Mouse (Mus musculus) v-Abl transformed pro-B cells (cell line): ENCODE data around the gene Shd.

Source experiments
- in situ Hi-C, 2 experiments: fragments of 400-800 bp; cut with MboI; formaldehyde crosslinking; loops; one replicate each; pipeline ENCODE4 v1.15.1; 2025; ENCODE audit not compliant: unreplicated experiment in 2 of 2

The Shd gene

GRCm38 (mm10) chr17:55957726-55958583, 12.3 kb upstream of the Shd start:
- in situ Hi-C loops = loop anchor here (5.0 to 25.0 kb wide), 4 partner anchors 143 to 299 kb away; partner anchors contain the start of genes Dpp9 (in 1 of the 2) and Fem1a (in 1 of the 2)

DNA sequence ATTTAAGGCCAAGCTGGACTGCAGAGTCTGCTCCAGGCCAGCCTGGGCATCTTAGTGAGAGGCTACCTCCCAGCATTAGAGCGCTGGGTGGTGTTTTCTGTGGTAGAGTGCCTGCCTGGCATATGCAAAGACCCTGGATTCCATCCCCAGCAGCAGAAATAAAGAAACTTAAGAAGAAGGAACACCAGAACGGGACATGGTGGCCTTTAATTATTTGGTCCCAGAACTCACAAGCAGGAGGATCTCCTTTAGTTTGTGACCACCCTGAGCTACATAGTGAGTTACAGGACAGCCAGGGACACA, 11.7 kb upstream of the Shd start:
- in situ Hi-C loops = loop anchor here (5.0 to 25.0 kb wide), 4 partner anchors 144 to 299 kb away; partner anchors contain the start of genes Dpp9 (in 1 of the 2) and Fem1a (in 1 of the 2)

DNA sequence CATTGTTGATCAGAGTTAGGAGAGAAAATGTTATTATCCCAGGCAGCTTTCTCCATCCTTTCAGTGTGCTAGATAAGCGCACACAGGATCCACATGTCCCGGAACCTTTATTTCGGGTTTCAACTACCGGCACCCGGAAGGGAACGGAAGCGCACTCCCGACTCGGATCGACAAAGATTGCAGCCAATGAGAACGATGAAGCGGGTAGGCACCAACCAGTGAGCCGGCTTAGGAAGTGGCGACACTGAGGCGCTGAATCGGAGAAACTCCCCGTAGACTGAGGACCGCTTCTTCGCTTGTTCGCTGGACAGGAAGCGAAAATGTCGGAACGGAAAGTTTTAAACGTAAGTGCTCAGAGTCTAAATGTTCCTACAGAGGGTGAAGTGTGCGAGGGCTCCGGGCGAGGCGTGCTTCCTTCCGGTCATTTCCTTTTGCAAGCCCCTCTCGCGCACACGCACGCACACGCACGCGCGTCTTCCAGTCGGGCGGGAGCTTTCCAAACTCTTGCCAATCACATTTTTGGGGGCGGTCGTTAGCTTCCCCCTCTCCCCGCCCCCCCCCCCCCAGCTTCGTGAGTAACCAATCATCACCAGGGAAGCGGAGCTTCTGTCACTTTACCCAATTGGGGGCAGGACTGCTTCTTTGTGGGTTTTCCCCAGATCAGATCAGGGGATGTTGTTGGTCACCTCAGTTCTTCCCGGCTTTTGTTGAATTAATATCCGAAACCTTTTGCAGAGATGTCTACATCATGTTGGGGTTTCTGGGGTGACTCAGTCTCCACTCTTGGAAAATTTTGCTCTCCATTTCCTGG, 11.1 kb upstream of the Shd start, which contains the start of gene Yju2:
Gene Yju2 (plus strand): TSS at position 182 of the 811 bp plus-strand sequence.
- in situ Hi-C loops = loop anchor here (5.0 to 25.0 kb wide), 4 partner anchors 144 to 298 kb away; partner anchors contain the start of genes Dpp9 (in 1 of the 2) and Fem1a (in 1 of the 2)

DNA sequence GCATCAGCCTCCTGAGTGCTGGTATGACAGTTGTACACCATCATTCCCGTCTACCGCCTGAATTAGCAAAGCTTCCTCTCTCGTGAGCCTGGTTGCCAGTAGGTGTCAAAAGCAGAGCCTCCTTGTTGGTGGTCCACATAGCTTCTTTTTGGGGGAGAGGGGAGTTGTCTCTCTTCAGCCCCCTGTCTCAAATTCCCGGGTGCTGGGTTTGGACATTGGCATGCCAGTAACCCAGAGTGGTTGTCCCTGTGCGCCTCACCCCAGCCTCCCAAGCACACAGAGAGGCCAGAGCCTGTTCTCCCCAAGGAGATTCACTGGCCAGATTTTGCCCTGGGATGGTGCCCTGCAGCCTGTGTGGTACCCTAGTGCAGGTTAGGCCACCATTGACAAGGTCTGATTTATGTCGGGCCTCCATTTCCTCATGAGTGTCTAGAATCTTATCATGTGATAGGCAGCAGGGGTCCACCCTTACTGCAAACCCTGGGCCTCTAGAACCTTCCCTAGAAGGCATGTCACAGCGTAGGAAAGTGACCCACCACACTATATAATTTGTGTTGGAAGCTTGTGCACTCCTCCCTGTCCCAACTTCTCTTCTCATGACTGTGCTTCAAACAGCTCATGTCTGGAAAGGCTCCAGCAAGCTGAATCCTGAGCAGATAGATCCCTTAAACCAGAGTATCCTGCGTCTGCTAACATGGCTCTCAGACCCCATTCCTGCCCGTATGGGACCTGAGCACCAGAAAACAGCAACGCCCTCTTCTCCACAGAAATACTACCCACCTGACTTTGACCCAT, 10.1 kb upstream of the Shd start:
- in situ Hi-C loops = loop anchor here (5.0 to 25.0 kb wide), 5 partner anchors 145 to 297 kb away; partner anchors contain the start of genes Dpp9 (in 1 of the 2) and Fem1a (in 1 of the 2)

DNA sequence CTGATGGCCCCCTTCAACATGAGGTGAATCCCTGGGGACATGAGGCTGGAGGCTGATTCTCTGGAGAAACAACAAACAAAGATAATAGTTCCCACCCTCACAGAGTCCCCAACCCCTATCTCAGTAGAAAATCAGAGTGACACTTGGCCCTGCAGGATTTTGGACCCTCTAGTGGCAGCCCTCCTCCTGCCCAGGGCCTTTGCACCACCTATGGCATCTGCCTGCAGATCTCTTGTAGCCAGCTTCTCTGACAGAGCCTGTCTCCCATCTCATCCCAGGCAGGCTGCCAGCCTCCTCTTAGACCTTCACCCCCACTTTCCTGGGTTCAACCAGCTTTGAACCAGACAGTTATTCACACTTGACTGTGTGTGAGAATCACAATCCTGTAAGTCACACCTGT, 9.5 kb upstream of the Shd start:
- in situ Hi-C loops = loop anchor here (5.0 to 25.0 kb wide), 2 partner anchors 252 to 253 kb away; partner anchors contain the start of gene Dpp9 (in 1 of the 2)

GRCm38 (mm10) chr17:55961631-55962030, 8.6 kb upstream of the Shd start:
- in situ Hi-C loops = loop anchor here (5.0 to 25.0 kb wide), 2 partner anchors 251 to 254 kb away; partner anchors contain the start of gene Dpp9 (in 1 of the 2)

DNA sequence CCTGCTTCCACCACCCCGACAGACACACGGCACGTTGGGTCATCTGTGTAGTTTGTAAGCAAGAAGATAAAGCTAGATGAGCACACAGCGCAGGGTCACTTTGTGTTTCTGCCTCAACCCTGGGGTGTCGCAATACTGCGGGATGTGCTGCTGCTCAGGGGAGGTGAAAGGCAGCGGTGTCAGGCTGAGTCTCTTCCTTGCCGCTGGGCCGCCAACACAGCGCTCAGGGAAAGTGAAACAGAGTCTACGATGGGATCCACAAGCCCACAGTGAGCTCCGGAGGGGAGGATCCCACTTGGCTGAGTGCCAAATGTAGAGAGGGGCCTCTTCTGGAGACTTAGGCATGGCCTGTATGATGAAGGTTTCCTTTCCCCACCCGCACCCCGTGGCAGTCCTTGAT, 7.1 kb upstream of the Shd start:
- in situ Hi-C loops = loop anchor here (5.0 to 25.0 kb wide), 2 partner anchors 249 to 256 kb away; partner anchors contain the start of gene Dpp9 (in 1 of the 2)

- in situ Hi-C loops = loop anchor here (5.0 to 25.0 kb wide), 2 partner anchors 248 to 257 kb away; partner anchors contain the start of gene Dpp9 (in 1 of the 2)
Measured at GRCm38 (mm10) chr17:55964496-55964895, 5.8 kb upstream of the Shd start.

GRCm38 (mm10) chr17:55964996-55965395, 5.3 kb upstream of the Shd start:
- in situ Hi-C loops = loop anchor here (5.0 to 25.0 kb wide), 2 partner anchors 247 to 258 kb away; partner anchors contain the start of gene Dpp9 (in 1 of the 2)

- in situ Hi-C loops = loop anchor here in 1 of 2 experiments (25.0 kb wide), 1 partner anchor 245 kb away; the partner anchor contains the start of gene Dpp9
Measured at GRCm38 (mm10) chr17:55967186-55967585, 3.1 kb upstream of the Shd start.

DNA sequence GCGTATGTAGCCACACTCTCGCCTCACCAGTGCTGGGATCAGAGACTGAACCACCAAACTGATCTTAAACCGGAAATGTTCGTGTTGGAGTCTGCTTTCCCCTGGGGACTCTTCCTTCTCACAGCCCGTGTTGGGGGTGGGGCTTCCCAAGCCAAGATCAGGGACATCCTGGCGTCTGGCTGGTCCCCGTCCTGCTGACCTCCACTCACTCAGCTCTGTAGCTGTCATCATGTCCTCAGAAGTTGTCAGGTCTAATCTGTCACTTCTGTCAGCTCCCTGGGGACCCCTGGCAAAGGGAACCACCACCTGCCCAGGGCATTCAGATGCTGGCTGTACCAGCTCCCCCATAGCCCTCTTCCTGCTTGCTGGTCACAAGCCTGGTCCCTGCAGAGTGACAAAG, 2.1 kb upstream of the Shd start:
- in situ Hi-C loops = loop anchor here in 1 of 2 experiments (25.0 kb wide), 1 partner anchor 244 kb away; the partner anchor contains the start of gene Dpp9

DNA sequence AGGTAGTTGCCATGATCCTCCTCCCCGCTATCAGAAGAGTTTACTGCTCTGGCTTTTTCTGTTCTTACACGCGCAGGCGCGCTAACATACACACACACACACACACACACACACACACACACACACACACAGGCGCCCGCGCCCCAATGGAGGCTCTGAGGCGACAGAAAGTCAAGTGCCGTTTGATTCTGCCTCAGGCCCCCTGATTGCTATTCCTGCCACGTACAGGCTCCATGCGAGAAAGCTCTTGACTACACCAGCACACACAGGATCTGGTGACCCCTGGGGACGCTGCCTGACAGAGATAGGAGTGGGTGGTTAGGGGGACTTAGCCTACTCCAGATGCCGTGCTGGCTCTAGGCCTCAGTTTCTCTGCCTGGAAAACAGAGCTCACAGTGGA, 707 bp upstream of the Shd start:
- in situ Hi-C loops = loop anchor here in 1 of 2 experiments (25.0 kb wide), 1 partner anchor 243 kb away; the partner anchor contains the start of gene Dpp9

- in situ Hi-C loops = loop anchor here in 1 of 2 experiments (5.0 to 25.0 kb wide), 3 partner anchors 41 to 373 kb away; partner anchors contain the start of gene Dpp9
Measured at GRCm38 (mm10) chr17:55971453-55971852, 1.2 kb downstream of the Shd start.

DNA sequence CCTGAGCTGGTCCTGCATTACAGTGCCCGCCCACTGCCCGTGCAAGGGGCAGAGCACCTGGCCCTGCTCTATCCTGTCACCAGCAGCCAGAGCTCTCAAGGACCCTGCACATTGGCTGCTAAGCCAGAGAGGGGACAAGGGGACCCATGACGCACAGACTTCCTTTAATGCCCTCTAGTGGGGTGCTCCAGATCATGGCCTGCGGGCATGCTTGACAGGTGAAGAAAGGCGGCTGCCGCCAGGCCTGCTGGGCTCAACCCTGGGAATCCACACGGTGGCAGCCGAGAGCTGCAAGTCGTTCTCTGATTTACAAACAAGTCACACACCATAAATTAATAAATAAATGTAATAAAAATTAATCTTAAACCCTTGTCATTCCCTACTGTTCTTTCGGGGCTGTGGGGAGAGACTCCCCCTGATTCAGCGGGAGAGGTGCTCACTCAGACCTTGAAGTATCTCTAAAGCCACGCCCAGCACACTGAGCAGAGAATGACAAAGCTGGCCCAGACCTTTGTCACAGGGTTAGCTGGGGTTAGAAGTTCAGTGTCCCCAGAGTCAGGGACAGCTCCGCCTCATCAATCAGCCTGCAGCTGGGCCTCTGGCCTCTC, 6.1 kb downstream of the Shd start:
- in situ Hi-C loops = loop anchor here in 1 of 2 experiments (10.0 kb wide), 1 partner anchor 368 kb away; no protein-coding TSS in a partner anchor

DNA sequence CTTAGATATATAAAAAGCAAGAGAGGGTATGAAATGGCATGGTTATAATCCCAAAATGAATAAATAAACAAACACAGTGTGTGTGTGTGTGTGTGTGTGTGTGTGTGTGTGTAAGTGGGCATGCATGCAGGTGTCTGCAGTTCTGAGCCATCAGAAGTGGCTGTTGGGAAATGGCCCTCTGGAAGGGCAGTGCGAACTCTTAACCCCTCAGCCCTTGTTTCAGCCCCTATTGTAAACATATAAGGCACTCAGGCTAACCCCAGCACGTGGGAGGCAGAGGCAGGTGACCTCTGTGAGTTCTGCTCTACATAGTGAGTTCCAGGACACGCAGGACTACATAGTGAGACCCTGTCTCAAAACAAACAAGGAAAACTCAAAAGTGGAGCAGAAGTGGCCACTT, 7.0 kb downstream of the Shd start:
- in situ Hi-C loops = loop anchor here in 1 of 2 experiments (10.0 kb wide), 1 partner anchor 368 kb away; no protein-coding TSS in a partner anchor

- in situ Hi-C loops = no loop called here
Measured at GRCm38 (mm10) chr17:55986030-55986961, 16.0 kb downstream of the Shd start, which contains the start of gene Fsd1. Gene Fsd1, plus strand, starts transcription at chr17:55986509.

GRCm38 (mm10) chr17:55990278-55990898, 20.1 kb downstream of the Shd start:
- in situ Hi-C loops = no loop called here
